Mouse (Mus musculus) c-Kit-negative CD71-positive TER-119-positive erythroid progenitor cells, embryonic 14.5 days (primary cell): ENCODE results near the gene Zfp937.
"Not testable (repeated sequence)": the region's sequence is repeated elsewhere in the genome, so short reads cannot be mapped to it uniquely, and the experiment has no call there.

Experiments
- DNase-seq: peaks from one replicate; pipeline ENCODE4 v3.0.0-alpha.2; 2013; ENCODE audit warnings: low read depth, low spot score

The Zfp937 gene

DNA sequence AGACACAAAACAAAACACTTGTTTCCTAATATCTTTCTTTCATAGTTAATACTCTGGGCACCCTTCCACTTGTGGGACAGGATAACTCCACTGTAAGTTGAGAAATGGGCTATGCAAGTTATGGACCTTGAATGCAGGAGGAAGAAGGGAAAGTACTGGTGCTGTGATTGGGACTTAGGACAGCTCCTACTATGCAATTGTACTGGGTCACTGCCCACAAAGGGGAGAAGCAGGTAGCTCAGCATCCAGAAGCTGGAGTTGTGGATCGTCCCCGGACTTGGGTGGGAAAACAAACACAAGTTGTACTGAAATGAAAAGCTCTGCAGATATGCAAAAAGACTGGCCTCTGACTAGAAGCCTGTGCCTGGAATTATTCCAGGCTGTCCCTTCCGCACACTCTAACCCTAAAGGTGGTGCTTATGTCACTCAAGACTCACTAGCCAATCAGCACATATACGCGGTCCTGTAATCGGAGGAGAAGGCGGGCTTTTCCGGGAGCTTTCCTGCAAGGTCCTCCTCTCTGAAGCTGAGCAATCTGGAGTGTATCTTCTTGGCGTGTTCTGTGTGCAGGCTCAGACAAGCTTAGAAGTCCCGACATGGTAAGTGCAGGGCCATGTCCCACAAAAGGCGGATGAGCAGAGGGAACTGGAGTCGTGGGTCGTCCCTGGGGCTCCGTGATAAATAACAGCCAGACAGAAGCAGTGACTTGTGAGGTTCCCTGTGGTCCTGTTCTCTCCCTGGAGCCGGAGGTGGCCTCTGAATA is at the start of gene Zfp937:
Gene Zfp937, plus strand, starts transcription at position 474 of the 763 bp plus-strand sequence.
- DNase-seq, result not testable (repeated sequence)

- DNase-seq, result no peak
These were observed 44.0 kb upstream of the Zfp937 start for GRCm38 (mm10) chr2:150173833-150174232.

DNA sequence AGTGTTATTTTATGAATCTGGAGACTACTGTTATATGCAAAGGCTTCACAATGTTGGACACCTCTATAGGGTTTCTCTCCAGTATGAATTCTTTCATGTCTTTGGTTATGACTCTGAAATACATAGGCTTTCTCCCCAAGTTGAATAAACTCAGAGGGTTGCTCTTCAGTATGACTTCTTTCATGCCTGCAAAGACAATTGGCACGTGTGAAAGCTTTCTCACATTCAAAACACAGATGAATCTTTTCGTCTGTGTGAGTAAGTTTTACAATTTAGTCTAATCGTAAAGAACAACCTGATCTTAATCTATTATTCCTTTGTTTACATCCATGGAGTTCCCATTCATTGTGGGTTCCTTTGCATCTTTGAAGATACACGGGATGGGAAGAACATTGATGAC is 38.3 kb upstream of the Zfp937 start, which contains the start of gene Gm10770:
Gene Gm10770, minus strand, starts transcription at position 101 of the 400 bp plus-strand sequence.
- DNase-seq, result not testable (repeated sequence)

DNA sequence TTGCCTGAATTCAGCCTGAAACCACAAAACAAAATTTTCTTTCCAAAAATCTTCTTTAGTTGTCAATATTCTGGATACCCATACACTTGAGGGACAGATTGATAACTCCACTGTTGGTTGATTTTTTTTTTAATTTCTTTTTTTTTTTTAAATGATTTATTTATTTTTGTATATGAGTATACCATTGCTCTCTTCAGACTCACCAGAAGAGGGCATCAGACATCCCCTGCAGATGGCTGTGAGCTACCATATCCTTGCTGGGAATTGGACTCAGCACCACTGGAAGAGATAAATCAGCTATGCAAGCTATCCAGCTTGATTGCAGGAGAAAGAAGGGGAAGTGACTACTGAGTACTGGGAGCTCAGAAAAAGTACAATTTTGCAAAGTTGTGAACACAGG is 36.8 kb upstream of the Zfp937 start:
- not testable (repeated sequence) for DNase-seq

GRCm38 (mm10) chr2:150181570-150181999 is 36.3 kb upstream of the Zfp937 start, which contains the start of gene Gm14139:
TSS of gene Gm14139 (plus strand) at chr2:150181755.
- DNase-seq, result not testable (repeated sequence)

DNA sequence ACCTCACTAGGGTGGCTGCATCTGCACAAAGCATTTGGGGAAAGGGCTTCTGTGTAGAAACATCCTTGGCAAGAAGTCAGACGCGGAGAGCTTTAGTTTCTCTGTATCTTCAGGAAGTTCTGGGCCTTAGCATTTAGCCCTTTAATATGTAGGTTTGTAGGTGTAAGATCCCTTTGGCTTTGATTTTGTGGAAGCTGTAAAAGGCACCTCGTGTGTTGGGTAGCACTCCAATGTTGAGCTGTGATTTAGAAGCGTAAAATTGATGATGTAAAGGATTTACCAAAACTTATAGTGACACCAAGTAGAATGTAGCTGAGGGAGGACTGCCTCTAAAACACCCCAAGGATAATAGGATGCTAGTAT is 471 bp downstream of the Zfp937 start:
- DNase-seq, result not testable (repeated sequence)

DNA sequence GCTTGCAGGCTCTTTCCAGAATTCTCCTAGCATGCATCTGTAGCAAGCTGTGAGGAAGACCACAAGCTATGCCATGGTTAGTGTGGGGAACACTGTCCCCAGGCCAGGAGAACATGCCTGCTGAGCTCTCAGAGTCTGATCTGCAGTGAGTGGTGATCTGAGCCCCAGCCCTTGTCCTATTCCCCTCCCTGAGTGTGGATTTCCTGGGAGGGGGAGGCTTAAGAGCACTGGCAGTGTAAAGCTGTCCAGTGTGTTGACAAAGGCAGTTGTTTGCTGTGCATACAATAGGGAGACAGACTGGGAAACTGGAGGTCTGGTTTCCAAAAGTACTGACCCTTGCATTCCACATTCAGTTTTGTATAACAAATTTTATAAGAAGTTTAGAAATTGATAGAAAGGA is 5.4 kb downstream of the Zfp937 start:
- DNase-seq, result not testable (repeated sequence)

- DNase-seq, result no peak
These were observed 25.3 kb downstream of the Zfp937 start for GRCm38 (mm10) chr2:150243211-150243610.

DNA sequence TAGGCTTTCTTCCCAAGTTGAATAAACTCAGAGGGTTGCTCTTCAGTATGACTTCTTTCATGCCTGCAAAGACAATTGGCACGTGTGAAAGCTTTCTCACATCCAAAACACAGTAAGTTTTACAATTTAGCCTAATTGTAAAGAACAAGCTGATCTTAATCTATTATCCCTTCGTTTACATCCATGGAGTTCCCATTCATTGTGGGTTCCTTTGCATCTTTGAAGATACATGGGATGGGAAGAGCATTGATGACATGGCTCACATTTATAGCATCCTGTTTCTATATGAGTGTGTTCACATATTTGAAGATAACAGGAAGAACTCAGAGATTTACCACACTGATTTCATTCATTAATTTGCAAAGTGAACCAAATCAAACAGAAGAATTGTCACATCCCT is 37.6 kb downstream of the Zfp937 start, which contains the start of gene Gm21994:
Gene Gm21994, minus strand, starts transcription at position 101 of the 400 bp plus-strand sequence.
- DNase-seq, result not testable (repeated sequence)

DNA sequence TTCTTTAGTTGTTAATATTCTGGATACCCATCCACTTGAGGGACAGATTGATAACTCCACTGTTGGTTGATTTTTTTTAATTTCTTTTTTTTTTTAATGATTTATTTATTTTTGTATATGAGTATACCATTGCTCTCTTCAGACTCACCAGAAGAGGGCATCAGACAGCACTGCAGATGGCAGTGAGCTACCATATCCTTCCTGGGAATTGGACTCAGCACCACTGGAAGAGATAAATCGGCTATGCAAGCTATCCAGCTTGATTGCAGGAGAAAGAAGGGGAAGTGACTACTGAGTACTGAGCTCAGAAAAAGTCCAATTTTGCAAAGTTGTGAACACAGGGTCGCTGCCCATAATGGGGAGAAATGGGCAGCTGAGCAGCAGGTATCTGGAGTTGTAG is 39.0 kb downstream of the Zfp937 start:
- not testable (repeated sequence) for DNase-seq

- not testable (repeated sequence) for DNase-seq
These were observed 39.4 kb downstream of the Zfp937 start, which contains the start of gene Gm14124 for GRCm38 (mm10) chr2:150257291-150257690. TSS of gene Gm14124 (plus strand) at chr2:150257517.
